Mouse (Mus musculus) hindbrain, embryonic 15.5 days (tissue): ENCODE measurements around the gene Eci1. TPM values are rescaled to one million over a fixed set of nuclear protein-coding genes. Genes with fewer than 3 reads are reported as not detected.
A peak's percentile ranks its signal among the peaks of the same experiment; 100 is the strongest.
"Not testable (repeated sequence)": the region's sequence is repeated elsewhere in the genome, so short reads cannot be mapped to it uniquely, and the experiment has no call there.

ENCODE experiments used
- ATAC-seq: fragments of 200-750 bp; cut with Nextera tagmentation; 2 replicates; pipeline ENCODE4 v1.8.0; 2017; ENCODE audit warnings: low read depth, moderate number of reproducible peaks, moderate TSS enrichment; ENCODE audit not compliant: low FRiP score
- H3K27ac ChIP-seq: fragments of 300-500 bp; sonication (generic); replicated peaks from 2 replicates; pipeline ENCODE4 v1.5.1; 2015; ENCODE audit warnings: mild to moderate bottlenecking, inconsistent platforms
- H3K27me3 ChIP-seq: fragments of 300-500 bp; sonication (generic); 2 replicates; pipeline ENCODE4 v1.6.1; 2015; ENCODE audit warnings: control low read depth, inconsistent platforms
- H3K36me3 ChIP-seq: fragments of 300-500 bp; sonication (generic); 2 replicates; pipeline ENCODE4 v1.6.1; 2015; ENCODE audit warnings: control low read depth, inconsistent platforms
- H3K4me1 ChIP-seq: fragments of 300-500 bp; sonication (generic); replicated peaks from 2 replicates; pipeline ENCODE4 v1.6.1; 2015; ENCODE audit warnings: control low read depth, inconsistent platforms
- H3K4me2 ChIP-seq: fragments of 300-500 bp; sonication (generic); 2 replicates; pipeline ENCODE4 v1.6.1; 2015; ENCODE audit warnings: moderate library complexity, mild to moderate bottlenecking, inconsistent platforms
- H3K4me3 ChIP-seq: fragments of 300-500 bp; sonication (generic); 2 replicates; pipeline ENCODE4 v1.5.1; 2015; ENCODE audit warnings: mild to moderate bottlenecking, inconsistent platforms
- H3K9ac ChIP-seq: fragments of 300-500 bp; sonication (generic); 2 replicates; pipeline ENCODE4 v1.6.1; 2015; ENCODE audit warnings: inconsistent platforms
- H3K9me3 ChIP-seq: fragments of 300-500 bp; sonication (generic); 2 replicates; pipeline ENCODE4 v1.6.1; 2016; ENCODE audit warnings: control low read depth, inconsistent platforms
- WGBS: fragments of 180-500 bp; shearing (Covaris S2); methylation state at CpG from one replicate; pipeline ENCODE4 v1.1.7; 2015; 5-methylcytosine and 5-hydroxymethylcytosine counted together
- polyA plus RNA-seq: library from polyadenylated mRNA; unstranded; fragments of >200 nt; fragmentation: Nextera tagmentation; extraction: Ambion mirVana; gene quantifications from 2 replicates; pipeline ENCODE4 v1.2.1, GENCODE M21; 2015

The Eci1 gene
- polyA plus RNA-seq, 1 experiment from 2014 or later, result 48.0 TPM

GRCm38 (mm10) chr17:24442632-24443155, 16.3 kb downstream of the Eci1 start, which contains the start of gene Dnase1l2:
TSS of gene Dnase1l2 (minus strand) at chr17:24443105.
- Histone ChIP-seq H3K4me2 (no peak within 1 kb of the TSS), H3K4me1 (no peaks in the 10 kb centered on the region), H3K9ac (no peak within 1 kb of the TSS), H3K36me3 (peaks cover 69% of the 10 kb centered on the region), H3K4me3 (no peak within 1 kb of the TSS), H3K27me3 (no peaks in the 10 kb centered on the region), H3K27ac (no peak within 1 kb of the TSS), H3K9me3 (no peaks in the 10 kb centered on the region)
- ATAC-seq, result no peak
- 86% methylated on average over 7 of the region's 7 CpGs for WGBS

DNA sequence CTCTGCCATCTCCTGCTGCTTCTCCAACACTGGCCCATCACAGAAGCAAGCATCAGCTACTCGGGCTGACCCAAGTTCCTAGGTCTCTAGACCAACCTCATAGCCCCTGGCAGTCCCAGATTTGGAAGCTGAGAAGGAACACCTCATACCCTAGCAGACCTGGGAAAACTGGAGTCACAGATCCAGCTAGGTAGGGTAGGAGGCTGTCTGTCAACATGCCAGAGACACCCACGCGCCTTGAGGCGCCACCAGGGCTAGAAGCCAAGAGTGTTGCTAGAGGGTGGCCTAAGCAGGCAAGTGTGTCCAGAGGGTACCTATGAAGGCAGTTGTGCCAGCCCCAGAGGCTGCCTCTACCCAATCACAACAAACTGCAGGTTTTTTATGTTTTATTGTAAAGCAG, 17.0 kb downstream of the Eci1 start:
- no peaks in the 10 kb centered on the region for H3K9me3 ChIP-seq
- no peak overlapping the region for H3K4me2 ChIP-seq
- no peaks in the 10 kb centered on the region for H3K27me3 ChIP-seq
- WGBS, result 93% methylated on average over 4 of the region's 4 CpGs
- no peak for ATAC-seq
- H3K4me3 ChIP-seq, result no peak overlapping the region
- peaks cover 73% of the 10 kb centered on the region for H3K36me3 ChIP-seq
- H3K27ac ChIP-seq, result no peak overlapping the region
- no peak overlapping the region for H3K9ac ChIP-seq
- H3K4me1 ChIP-seq, result no peaks in the 10 kb centered on the region

DNA sequence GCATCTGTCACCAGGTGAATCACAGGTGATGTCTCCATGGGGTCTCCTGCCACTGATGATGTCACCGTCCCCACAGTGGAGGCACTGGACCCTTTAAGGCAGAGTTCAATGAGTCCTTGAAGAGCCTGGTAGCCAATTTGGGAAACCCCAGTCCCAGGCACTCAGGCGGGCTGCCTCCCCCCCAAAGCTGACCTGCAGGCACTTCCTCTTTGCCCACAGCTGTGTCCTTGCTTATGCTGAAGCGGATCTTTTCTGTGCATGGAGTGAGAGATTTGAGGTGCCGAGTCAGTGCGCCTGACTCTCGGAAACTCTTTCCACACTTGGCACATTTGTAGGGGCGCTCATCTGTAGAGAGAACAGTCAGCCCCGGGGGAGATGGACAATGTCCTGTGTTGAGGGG, 20.1 kb downstream of the Eci1 start:
- no peak overlapping the region for H3K9ac ChIP-seq
- H3K27ac ChIP-seq, result no peak overlapping the region
- no peaks in the 10 kb centered on the region for H3K27me3 ChIP-seq
- no peaks in the 10 kb centered on the region for H3K9me3 ChIP-seq
- no peak for ATAC-seq
- H3K4me1 ChIP-seq, result peaks cover 4% of the 10 kb centered on the region; the same call in 1 of the 2 replicates
- 89% methylated on average over 8 of the region's 8 CpGs for WGBS
- H3K36me3 ChIP-seq, result peaks cover 81% of the 10 kb centered on the region
- H3K4me2 ChIP-seq, result no peak overlapping the region
- no peak overlapping the region for H3K4me3 ChIP-seq

DNA sequence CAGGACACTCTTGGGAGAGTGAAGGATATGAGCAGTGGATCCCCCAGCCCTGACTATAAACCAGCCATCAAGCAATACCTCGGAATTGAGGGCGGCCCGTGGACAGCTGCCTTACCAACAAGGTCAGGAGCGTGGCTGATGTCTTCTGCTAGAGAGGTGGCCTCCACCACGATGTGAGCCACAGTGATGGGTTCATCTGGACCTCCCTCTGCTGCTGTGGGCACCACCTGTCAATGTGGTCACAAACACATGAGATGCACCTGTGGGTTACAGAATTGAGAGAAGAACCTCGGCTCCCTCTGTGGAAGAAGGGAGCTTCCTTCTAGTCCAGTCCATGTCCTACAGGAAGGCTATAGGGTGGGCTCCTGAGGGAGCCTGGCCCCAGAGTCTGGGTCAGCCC, 23.1 kb downstream of the Eci1 start:
- peaks cover 65% of the 10 kb centered on the region for H3K36me3 ChIP-seq
- 96% methylated on average over 6 of the region's 6 CpGs for WGBS
- ATAC-seq, result no peak

DNA sequence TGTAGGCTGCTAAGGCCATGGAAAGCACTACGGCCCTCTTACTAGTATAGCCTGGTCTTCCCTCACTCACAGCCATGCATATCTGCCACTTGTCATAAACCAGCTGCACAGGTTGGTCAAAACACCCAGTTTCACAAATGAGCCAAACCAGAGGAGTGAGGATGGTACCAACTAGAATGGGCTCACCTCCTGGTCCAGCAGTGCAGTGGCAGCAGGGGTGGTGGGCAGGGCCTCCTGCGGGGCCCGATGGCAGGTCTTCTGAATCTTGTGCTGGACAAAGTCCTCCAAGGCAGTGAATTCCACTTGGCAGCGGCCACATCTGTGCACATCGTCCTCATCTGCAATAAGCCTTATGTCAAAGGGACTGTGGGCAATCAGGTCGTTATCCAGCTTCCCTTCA, 24.8 kb downstream of the Eci1 start:
- no peak overlapping the region for H3K27ac ChIP-seq
- no peak for ATAC-seq
- H3K27me3 ChIP-seq, result no peaks in the 10 kb centered on the region
- no peak overlapping the region for H3K4me2 ChIP-seq
- no peak overlapping the region for H3K4me3 ChIP-seq
- H3K9ac ChIP-seq, result no peak overlapping the region
- WGBS, result 94% methylated on average over 6 of the region's 6 CpGs
- H3K4me1 ChIP-seq, result peaks cover 27% of the 10 kb centered on the region
- no peaks in the 10 kb centered on the region for H3K9me3 ChIP-seq
- H3K36me3 ChIP-seq, result peaks cover 48% of the 10 kb centered on the region

More for the DNA sequence above, 23.1 kb downstream of the Eci1 start:
- no peak overlapping the region for H3K4me3 ChIP-seq
- no peaks in the 10 kb centered on the region for H3K9me3 ChIP-seq
- peaks cover 23% of the 10 kb centered on the region for H3K4me1 ChIP-seq
- no peak overlapping the region for H3K4me2 ChIP-seq
- no peak overlapping the region for H3K27ac ChIP-seq
- H3K9ac ChIP-seq, result no peak overlapping the region
- no peaks in the 10 kb centered on the region for H3K27me3 ChIP-seq

GRCm38 (mm10) chr17:24453372-24453771, 26.9 kb downstream of the Eci1 start:
- ATAC-seq, result no peak
- no peaks in the 10 kb centered on the region for H3K27me3 ChIP-seq
- H3K9me3 ChIP-seq, result no peaks in the 10 kb centered on the region
- H3K27ac ChIP-seq, result no peak overlapping the region
- H3K4me3 ChIP-seq, result no peak overlapping the region
- peak overlapping the region; percentile 63; the same call in 1 of the 2 replicates for H3K4me2 ChIP-seq
- peaks cover 27% of the 10 kb centered on the region for H3K4me1 ChIP-seq
- peaks cover 27% of the 10 kb centered on the region for H3K36me3 ChIP-seq
- H3K9ac ChIP-seq, result no peak overlapping the region
- 91% methylated on average over 2 of the region's 2 CpGs for WGBS

DNA sequence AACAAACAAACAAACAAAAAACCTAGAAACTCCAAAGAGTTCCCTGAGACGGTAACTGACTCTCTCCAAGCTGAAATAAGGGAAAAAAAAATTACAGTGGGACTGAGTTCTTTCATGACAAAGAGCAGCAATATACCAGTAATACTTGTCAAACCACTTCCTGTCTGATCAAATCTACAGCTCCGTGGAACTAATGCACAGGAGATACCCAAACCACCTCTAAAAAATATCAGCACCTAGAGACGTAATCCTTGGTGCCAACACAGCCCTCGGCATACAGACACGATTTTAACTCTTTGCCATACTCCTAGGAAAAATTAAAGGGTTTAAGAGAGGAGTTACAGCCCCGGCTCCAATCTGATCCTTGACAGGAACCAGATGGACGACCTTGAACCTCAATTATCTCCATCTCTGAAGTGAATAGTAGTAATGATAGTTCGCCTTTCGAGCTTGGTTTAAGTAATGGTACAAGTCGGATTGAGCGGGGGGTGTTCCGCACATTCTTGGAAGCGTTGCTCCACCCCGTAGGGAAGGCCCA, 27.8 kb downstream of the Eci1 start:
- peak overlapping the region; percentile 78 for H3K9ac ChIP-seq
- H3K36me3 ChIP-seq, result peaks cover 18% of the 10 kb centered on the region
- ATAC-seq, result no peak
- H3K4me3 ChIP-seq, result peak overlapping the region; percentile 72
- no peaks in the 10 kb centered on the region for H3K27me3 ChIP-seq
- H3K4me1 ChIP-seq, result peaks cover 27% of the 10 kb centered on the region
- WGBS, result 9% methylated on average over 14 of the region's 14 CpGs
- peak overlapping the region; percentile 92 for H3K27ac ChIP-seq
- no peaks in the 10 kb centered on the region for H3K9me3 ChIP-seq
- peak overlapping the region; percentile 63 for H3K4me2 ChIP-seq

DNA sequence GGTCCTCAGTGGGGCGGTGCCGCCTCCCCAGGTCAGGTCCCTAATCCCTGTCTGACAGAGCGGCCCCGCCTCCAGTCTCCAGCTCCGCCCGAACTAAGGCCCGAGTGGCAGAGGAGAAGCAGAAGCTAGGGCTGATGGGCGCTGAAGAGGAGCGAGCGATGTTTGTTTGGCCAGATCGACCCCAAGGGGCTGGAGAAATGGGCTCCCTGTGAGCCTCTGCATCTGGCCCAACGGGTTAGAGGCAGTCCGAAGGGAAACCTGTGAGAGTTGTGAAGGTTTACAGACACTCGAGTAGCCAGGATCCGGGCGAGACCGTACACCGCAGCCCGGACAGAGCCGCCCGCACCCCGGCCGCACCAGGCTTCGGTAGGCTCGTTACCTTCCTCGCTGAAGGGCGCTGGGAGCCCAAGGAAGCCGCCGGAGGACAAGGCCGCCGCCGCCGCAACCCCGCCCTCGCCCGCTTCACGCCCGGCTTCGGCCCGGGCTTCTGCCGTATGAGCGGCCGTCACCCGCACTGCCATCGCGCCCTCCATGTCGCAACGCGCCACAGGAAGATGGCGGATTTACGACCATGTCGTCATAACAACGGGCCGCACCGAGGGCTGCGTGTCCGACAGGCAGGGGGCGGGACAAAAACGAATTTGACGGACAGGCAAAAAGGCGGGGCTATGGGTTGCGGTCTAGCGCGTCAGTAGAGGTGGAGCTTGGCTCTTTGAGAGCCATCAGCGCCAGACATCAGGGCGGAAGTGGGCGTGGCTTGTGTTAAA, 28.5 kb downstream of the Eci1 start:
- Histone ChIP-seq H3K36me3 (peaks cover 12% of the 10 kb centered on the region), H3K4me3 (peak overlapping the region; percentile 72), H3K9ac (peak overlapping the region; percentile 78), H3K4me1 (peaks cover 27% of the 10 kb centered on the region), H3K27me3 (no peaks in the 10 kb centered on the region), H3K4me2 (peak overlapping the region; percentile 63), H3K9me3 (no peaks in the 10 kb centered on the region), H3K27ac (peak overlapping the region; percentile 92)
- peak; percentile 94 for ATAC-seq
- 0% methylated on average over 67 of the region's 67 CpGs for WGBS

GRCm38 (mm10) chr17:24455523-24456206, 29.2 kb downstream of the Eci1 start:
- H3K9ac ChIP-seq, H3K27me3 ChIP-seq, ATAC-seq, H3K9me3 ChIP-seq, H3K36me3 ChIP-seq: not testable (repeated sequence)
- Histone ChIP-seq H3K4me1 (peaks cover 27% of the 10 kb centered on the region), H3K4me2 (peak overlapping the region; percentile 63), H3K27ac (peak overlapping the region; percentile 92; the same call in 1 of the 2 replicates), H3K4me3 (peak overlapping the region; percentile 72)
- WGBS, result 49% methylated on average over 10 of the region's 10 CpGs

GRCm38 (mm10) chr17:24461580-24461979, 35.1 kb downstream of the Eci1 start:
- no peak overlapping the region for H3K9ac ChIP-seq
- H3K27me3 ChIP-seq, result no peaks in the 10 kb centered on the region
- no peaks in the 10 kb centered on the region for H3K4me1 ChIP-seq
- H3K36me3 ChIP-seq, result no peaks in the 10 kb centered on the region
- 83% methylated on average over 2 of the region's 2 CpGs for WGBS
- no peaks in the 10 kb centered on the region for H3K9me3 ChIP-seq
- no peak overlapping the region for H3K4me3 ChIP-seq
- no peak overlapping the region for H3K4me2 ChIP-seq
- H3K27ac ChIP-seq, result no peak overlapping the region
- no peak for ATAC-seq

DNA sequence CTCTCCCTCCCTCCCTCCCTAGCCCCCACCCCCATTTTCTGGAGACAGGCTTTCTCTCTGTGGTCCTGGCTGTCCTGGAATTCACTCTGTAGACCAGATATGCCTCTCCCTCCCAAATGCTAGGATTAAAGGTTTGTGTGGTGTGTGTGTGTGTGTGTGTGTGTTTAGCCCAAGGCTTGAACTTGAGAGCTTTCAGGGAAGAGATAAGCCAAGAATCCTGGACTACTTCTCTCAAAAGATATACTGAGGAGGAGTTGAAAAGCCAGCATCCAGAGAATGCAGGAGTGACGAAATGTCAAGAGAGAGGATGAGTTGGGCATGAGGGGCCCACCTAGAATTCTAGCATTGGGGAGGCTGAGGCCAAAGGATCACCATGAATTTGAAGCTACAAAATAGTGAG, 36.5 kb downstream of the Eci1 start:
- no peaks in the 10 kb centered on the region for H3K27me3 ChIP-seq
- no peak overlapping the region for H3K27ac ChIP-seq
- no peak overlapping the region for H3K4me3 ChIP-seq
- no peak overlapping the region for H3K4me2 ChIP-seq
- ATAC-seq, result no peak
- H3K36me3 ChIP-seq, result no peaks in the 10 kb centered on the region
- H3K4me1 ChIP-seq, result no peaks in the 10 kb centered on the region
- WGBS, result 85% methylated on average over 1 of the region's 1 CpGs
- H3K9ac ChIP-seq, result no peak overlapping the region
- no peaks in the 10 kb centered on the region for H3K9me3 ChIP-seq
